Mouse (Mus musculus) stomach, postnatal 0 days (tissue): Measurements from ENCODE around the gene 1110059E24Rik. TPM values are rescaled to one million over a fixed set of nuclear protein-coding genes. Genes with fewer than 3 reads are reported as not detected.

ENCODE experiments used
- ATAC-seq: fragments of 200-750 bp; cut with Nextera tagmentation; 2 replicates; pipeline ENCODE4 v1.8.0; 2017; ENCODE audit not compliant: low FRiP score, low TSS enrichment
- DNase-seq: peaks from one replicate; pipeline ENCODE4 v3.0.0-alpha.2; 2016; ENCODE audit warnings: low spot score
- H3K27ac ChIP-seq: fragments of 300-500 bp; sonication (generic); replicated peaks from 2 replicates; pipeline ENCODE4 v1.5.1; 2014; ENCODE audit warnings: mild to moderate bottlenecking, control low read depth
- H3K27me3 ChIP-seq: fragments of 300-500 bp; sonication (generic); 2 replicates; pipeline ENCODE4 v1.6.1; 2014; ENCODE audit warnings: low read length; ENCODE audit not compliant: control insufficient read depth, insufficient read depth
- H3K36me3 ChIP-seq: fragments of 300-500 bp; sonication (generic); 2 replicates; pipeline ENCODE4 v1.6.1; 2014; ENCODE audit warnings: low read length, mixed read lengths; ENCODE audit not compliant: control insufficient read depth, insufficient read depth
- H3K4me1 ChIP-seq: fragments of 300-500 bp; sonication (generic); replicated peaks from 2 replicates; pipeline ENCODE4 v1.6.1; 2014; ENCODE audit warnings: antibody characterized with exemption; ENCODE audit not compliant: control insufficient read depth, insufficient read depth
- H3K4me2 ChIP-seq: fragments of 300-500 bp; sonication (generic); replicated peaks from 2 replicates; pipeline ENCODE4 v1.6.1; 2014; ENCODE audit warnings: low read depth, mild to moderate bottlenecking, control low read depth, moderate library complexity
- H3K4me3 ChIP-seq: fragments of 300-500 bp; sonication (generic); 2 replicates; pipeline ENCODE4 v1.5.1; 2014; ENCODE audit warnings: low read depth, low read length, control low read depth
- H3K9ac ChIP-seq: fragments of 300-500 bp; sonication (generic); 2 replicates; pipeline ENCODE4 v1.6.1; 2014; ENCODE audit warnings: mild to moderate bottlenecking, low read length, control low read depth, mixed read lengths
- H3K9me3 ChIP-seq: fragments of 300-500 bp; sonication (generic); 2 replicates; pipeline ENCODE4 v1.6.1; 2016; ENCODE audit warnings: low read length; ENCODE audit not compliant: control insufficient read depth
- CTCF ChIP-seq: IDR thresholded peaks from 2 replicates; pipeline ENCODE4 v1.5.1; 2016; ENCODE audit warnings: antibody characterized with exemption, low read depth, mild to moderate bottlenecking, moderate library complexity
- EP300 ChIP-seq: optimal IDR thresholded peaks from 2 replicates; pipeline ENCODE3; 2016; ENCODE audit warnings: antibody characterized with exemption
- WGBS: fragments of 180-500 bp; shearing (Covaris S2); extraction: QIAGEN DNeasy Blood & Tissue Kit; methylation state at CpG from one replicate; pipeline ENCODE4 v1.1.7; 2014; 5-methylcytosine and 5-hydroxymethylcytosine counted together
- polyA plus RNA-seq: library from polyadenylated mRNA; unstranded; fragments of >200 nt; fragmentation: Nextera tagmentation; extraction: Ambion mirVana; gene quantifications from 2 replicates; pipeline ENCODE4 v1.2.1, GENCODE M21; 2015

1110059E24Rik gene
- polyA plus RNA-seq, 1 experiment from 2014 or later, result 33.4 TPM

DNA sequence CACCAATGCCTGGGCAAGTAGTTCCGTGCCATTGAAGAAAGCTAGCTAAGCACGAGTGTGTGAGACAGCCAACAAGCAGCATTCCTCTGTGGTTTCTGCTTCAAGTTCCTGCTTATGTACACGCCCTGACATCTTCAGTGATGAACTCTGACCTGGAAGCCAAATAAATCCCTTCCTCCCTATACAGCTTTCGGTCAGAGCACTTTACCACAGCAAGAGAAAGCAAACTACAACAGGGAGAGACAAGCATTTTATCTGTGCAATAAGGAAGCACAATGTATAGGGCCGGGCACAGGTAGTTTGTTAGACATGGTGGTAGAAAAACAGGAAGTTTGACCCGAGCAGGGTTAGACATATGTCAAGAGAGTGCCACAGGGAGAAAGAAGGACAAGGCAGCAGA is 6.6 kb downstream of the 1110059E24Rik start:
- H3K36me3 ChIP-seq, result no peaks in the 10 kb centered on the region
- peak overlapping the region; percentile 53 for H3K27ac ChIP-seq
- 56% methylated on average over 6 of the region's 6 CpGs for WGBS
- peak; percentile 81 for ATAC-seq
- H3K4me3 ChIP-seq, result no peak overlapping the region
- H3K9ac ChIP-seq, result no peak overlapping the region
- no peak overlapping the region for H3K4me2 ChIP-seq
- no peaks in the 10 kb centered on the region for H3K4me1 ChIP-seq
- no peak for DNase-seq
- no peak for TF ChIP-seq CTCF
- TF ChIP-seq EP300, result no peak
- no peaks in the 10 kb centered on the region for H3K9me3 ChIP-seq
- H3K27me3 ChIP-seq, result no peaks in the 10 kb centered on the region

DNA sequence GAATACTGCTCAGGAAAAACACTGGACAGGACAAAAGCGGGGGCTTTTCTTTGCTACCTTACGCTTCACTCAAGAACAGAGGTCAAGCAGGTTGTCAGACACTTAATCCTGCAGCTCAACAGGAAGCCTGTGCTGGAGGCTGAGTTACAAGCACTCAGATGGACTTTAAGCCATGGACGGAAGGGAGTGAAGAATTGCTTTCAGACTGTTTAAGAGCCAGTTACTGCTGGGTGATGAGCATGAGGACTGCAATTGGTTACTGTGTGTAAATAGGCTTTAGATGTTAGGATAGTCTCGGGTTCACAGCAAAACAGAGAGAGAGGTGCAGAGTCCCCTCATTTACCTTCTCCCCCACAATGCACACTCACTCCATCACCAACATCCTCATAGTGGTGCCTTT is 7.5 kb downstream of the 1110059E24Rik start:
- ATAC-seq, result no peak

DNA sequence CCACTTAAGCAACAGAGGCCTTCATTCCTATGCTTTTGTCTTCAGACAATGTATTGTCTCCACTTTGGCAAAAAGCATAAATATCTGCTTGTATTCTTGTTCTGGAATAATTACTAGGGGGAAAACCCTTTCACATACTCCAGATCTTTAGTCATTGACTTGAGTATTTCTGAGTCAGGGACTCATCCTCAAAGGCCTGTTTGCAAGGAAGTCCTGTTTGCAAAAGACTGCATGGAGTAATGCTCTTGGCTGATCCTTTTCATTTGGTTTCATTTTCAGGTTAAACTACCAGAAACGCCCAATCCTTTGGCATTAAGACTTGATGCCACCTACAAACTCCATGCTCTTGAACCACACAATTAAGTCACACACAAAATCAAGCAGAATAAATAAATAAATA is 8.8 kb downstream of the 1110059E24Rik start:
- H3K4me2 ChIP-seq, result no peak overlapping the region
- H3K9ac ChIP-seq, result no peak overlapping the region
- no peak for TF ChIP-seq EP300
- TF ChIP-seq CTCF, result no peak
- H3K27ac ChIP-seq, result no peak overlapping the region
- ATAC-seq (no peak), DNase-seq (no peak)
- no peak overlapping the region for H3K4me3 ChIP-seq
- H3K27me3 ChIP-seq, result no peaks in the 10 kb centered on the region
- WGBS, result 84% methylated on average over 1 of the region's 1 CpGs
- no peaks in the 10 kb centered on the region for H3K9me3 ChIP-seq
- no peaks in the 10 kb centered on the region for H3K36me3 ChIP-seq
- H3K4me1 ChIP-seq, result no peaks in the 10 kb centered on the region

More for the DNA sequence above, 7.5 kb downstream of the 1110059E24Rik start:
- no peaks in the 10 kb centered on the region for H3K36me3 ChIP-seq
- H3K4me1 ChIP-seq, result no peaks in the 10 kb centered on the region
- H3K27ac ChIP-seq, result peak overlapping the region; percentile 53; the same call in 1 of the 2 replicates
- no peaks in the 10 kb centered on the region for H3K27me3 ChIP-seq
- H3K9me3 ChIP-seq, result no peaks in the 10 kb centered on the region
- H3K9ac ChIP-seq, result no peak overlapping the region
- WGBS, result 56% methylated on average over 4 of the region's 4 CpGs
- TF ChIP-seq EP300 (no peak), CTCF (no peak)
- no peak for DNase-seq
- H3K4me3 ChIP-seq, result no peak overlapping the region
- H3K4me2 ChIP-seq, result no peak overlapping the region

DNA sequence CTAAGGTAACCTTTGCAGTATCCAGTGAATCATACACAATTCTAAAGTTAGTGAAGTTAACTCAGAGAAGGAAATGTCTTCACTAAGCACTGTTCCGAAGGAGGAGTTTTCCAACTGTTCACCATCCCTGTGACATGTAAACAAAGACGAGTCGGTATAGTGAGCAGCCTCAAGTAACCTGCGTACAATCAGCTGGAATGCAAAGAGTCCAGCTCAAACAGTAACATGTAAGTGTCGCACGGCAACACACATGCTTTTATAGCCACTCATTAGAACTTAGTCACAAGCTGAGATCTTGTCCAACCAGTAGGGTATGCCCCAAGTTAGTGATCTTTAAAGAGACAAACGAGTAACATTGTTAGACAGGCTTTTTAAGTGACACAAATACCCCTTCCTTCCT is 15.1 kb downstream of the 1110059E24Rik start:
- Histone ChIP-seq H3K9me3 (no peaks in the 10 kb centered on the region), H3K9ac (no peak overlapping the region), H3K4me3 (no peak overlapping the region), H3K27me3 (no peaks in the 10 kb centered on the region), H3K36me3 (no peaks in the 10 kb centered on the region), H3K4me1 (no peaks in the 10 kb centered on the region), H3K27ac (no peak overlapping the region), H3K4me2 (no peak overlapping the region)
- no peak for TF ChIP-seq CTCF
- TF ChIP-seq EP300, result no peak
- peak; percentile 71; the same call in 1 of the 2 replicates for ATAC-seq
- no peak for DNase-seq
- WGBS, result 29% methylated on average over 7 of the region's 7 CpGs

DNA sequence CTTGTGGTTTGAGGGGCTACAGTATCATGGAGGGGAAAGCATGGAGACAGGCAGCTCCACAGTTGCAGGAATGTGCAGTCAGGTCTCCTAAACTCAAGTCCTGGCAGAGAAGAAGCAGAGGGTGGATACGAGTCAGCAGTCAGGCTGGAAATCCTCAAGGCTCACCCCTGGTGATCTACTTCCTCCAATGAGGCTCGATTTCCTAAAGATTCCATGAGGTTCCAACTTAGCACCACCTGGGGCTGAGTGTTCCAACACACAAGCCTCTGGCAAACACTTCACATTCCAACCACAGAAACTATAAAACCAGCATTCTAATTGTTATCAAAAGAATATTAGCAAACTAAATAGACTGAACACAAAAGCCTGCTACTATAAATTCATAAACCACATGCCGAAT is 15.9 kb downstream of the 1110059E24Rik start:
- WGBS, result 60% methylated on average over 3 of the region's 3 CpGs
- DNase-seq, result no peak

DNA sequence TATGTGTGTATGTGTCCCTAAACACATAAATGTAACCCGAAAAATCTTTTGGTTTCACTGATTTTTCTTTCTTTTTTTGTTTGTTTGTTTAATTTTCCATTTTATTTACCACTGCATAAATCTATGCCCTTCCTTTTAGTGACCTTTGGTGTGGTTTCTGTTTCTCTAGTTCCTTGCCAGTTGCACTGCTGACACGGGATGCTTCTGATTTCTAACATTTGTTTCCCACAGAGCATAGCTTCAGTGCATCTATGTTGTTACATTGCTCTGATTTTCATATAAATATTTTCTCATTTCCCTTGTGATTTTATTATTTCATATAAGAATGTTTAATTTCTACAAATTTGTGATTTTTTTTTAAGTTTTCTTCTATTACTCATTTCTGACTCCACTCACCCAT is 17.4 kb downstream of the 1110059E24Rik start:
- Histone ChIP-seq H3K27me3 (no peaks in the 10 kb centered on the region), H3K36me3 (no peaks in the 10 kb centered on the region), H3K9ac (no peak overlapping the region), H3K9me3 (no peaks in the 10 kb centered on the region), H3K27ac (no peak overlapping the region), H3K4me3 (no peak overlapping the region), H3K4me1 (no peaks in the 10 kb centered on the region), H3K4me2 (no peak overlapping the region)
- WGBS, result 78% methylated on average over 2 of the region's 2 CpGs
- no peak for TF ChIP-seq CTCF
- no peak for TF ChIP-seq EP300
- no peak for DNase-seq
- ATAC-seq, result no peak

More for the DNA sequence above, 15.9 kb downstream of the 1110059E24Rik start:
- no peak for ATAC-seq
- TF ChIP-seq EP300 (no peak), CTCF (no peak)
- Histone ChIP-seq H3K27me3 (no peaks in the 10 kb centered on the region), H3K4me1 (no peaks in the 10 kb centered on the region), H3K9me3 (no peaks in the 10 kb centered on the region), H3K4me3 (no peak overlapping the region), H3K4me2 (no peak overlapping the region), H3K36me3 (no peaks in the 10 kb centered on the region), H3K27ac (no peak overlapping the region), H3K9ac (no peak overlapping the region)
